Mouse (Mus musculus): ENCODE results near the gene Pax7.

The Pax7 gene

DNA sequence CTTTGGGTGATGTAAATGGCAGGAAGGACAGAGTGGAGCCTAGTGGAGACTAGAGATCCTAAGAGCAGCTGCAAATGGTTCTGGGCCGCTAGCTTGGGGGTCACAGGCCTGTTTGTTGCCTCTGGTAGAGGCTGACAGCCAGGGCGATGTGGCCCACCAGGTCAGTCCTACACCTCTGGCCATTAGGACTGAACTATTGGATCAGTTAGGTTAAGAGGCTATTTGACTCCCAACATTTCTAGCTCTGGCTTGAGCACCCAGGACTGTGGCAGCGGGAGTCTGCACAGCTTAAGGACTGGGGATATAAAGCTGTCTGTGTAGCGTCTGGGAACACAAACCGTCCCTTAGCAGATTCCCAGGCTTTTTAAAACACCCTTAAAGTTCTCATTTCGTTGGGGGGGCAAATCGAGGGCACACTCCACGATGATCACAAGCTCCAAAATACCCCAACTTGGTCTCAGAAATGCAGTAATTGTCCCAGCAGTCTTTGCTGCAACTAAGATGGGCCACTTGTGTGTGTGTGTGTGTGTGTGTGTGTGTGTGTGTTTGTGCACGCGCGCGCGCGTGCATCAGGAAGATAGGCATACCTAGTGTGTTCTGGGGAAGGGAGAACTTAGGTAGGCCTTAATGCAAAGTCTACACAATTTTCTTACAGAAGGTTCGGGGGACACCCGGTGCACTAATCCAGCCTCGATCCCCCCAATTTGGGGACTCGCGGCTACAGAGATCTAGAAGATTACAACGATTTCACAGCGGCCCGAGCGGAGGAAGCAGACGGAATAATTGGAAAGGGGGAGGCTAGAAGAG is 2.5 kb downstream of the Pax7 start:
- WGBS: 7% methylated on average over 24 of the region's 24 CpGs

DNA sequence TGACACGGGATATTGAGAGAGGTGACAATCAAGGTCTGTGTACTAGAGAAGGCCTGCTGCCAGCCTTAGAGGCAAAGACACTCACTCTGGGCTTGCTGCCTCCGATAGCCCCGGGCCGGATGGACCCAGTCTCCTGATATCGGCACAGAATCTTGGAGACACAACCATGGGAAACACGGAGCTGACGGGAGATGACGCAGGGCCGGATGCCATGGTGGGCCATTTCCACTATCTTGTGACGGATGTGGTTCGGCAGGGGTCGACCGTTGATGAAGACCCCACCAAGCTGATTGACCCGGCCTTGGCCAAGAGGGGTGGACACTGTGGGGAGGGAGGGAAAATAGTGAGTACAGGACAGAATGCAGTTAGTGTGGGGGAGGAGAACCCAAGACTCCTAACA is 3.3 kb downstream of the Pax7 start:
- 6% methylated on average over 14 of the region's 14 CpGs for WGBS

DNA sequence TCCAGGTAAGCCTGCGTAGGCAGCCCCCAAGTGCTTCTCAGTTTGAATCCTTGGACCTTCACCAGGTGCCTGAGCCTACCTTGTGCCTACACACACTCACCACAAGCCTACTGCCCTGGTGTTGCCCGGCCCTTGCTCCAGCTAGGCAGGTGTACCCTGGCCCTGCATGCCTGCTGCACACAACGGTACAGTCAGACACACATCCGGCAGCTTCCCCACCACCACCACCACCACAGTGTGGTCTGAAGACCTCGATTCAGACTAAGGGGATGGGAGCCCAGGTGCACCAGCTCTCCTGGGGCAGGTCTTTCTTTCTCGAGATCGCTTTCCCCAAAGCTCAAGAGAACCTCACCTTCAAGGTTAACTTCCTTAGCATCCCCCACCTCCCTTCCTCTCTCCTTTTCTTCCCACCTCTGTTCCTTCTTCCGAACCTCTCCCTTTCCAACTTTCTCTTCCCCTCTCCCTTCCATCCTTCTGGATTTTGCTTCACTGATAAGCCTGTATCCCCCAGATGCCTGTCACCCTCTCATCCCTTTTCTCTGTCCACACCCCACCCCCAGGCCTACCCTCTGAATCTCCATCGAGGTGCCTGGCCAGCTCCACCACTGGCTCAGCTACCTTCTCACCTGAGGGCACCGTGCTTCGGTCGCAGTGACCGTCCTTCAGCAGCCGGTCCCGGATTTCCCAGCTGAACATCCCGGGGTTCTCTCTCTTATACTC is 4.3 kb downstream of the Pax7 start:
- WGBS: 8% methylated on average over 16 of the region's 16 CpGs

DNA sequence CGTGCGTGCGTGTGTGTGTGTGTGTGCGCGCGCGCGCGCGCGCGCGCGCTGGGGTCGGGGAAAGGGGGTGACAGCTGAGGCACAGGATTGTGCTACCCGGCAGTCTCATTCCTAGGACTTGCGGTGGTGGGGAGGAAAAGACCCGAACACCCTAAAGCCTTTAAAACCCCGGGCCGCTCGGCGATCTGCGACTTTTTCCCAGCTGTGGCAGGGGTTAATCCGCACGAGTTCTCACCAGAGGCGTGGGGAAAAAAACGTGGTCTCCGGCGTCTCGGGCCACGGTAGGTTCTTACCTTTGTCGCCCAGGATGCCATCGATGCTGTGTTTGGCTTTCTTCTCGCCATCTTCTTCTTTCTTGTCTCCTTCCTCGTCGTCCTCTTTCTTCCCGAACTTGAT is 5.0 kb downstream of the Pax7 start:
- WGBS: 2% methylated on average over 37 of the region's 37 CpGs

DNA sequence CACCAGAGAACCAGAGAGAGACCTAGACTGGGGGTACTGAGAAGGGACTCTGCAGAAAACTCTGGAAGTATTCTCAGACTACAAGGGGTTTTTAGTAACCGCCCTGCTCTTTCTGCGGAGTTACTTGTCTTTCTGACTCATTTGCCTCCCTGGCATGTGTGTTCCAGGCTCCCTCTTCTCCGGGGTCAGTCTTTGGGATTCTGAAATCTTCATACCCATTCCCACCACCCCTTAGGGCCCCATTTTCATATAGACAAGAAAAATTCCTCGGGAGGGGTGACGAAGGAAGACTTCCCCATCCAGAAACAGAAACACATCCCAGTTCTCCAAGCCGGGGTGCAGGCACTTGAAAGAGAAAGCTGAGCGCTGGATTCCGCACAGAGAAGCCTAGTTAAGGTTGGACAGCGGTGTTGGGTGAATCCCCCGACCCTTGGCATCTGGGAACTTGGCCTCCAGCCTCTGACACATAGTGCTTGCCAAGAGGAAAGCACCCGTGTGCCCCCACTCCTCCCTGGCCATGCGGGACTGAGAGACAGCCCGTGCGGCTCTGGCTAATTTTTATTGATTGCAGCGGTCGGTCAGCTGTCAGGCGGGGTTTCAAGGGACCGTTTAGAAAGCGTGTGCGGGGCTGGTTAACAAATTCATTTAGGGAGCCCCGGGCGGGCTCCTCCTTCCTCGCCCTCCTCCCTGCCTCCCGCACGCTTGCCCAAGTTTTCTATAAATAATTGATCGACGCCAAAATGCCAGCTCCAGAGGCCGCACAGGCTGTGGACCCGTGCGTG is 5.6 kb downstream of the Pax7 start:
- WGBS: 9% methylated on average over 30 of the region's 30 CpGs

DNA sequence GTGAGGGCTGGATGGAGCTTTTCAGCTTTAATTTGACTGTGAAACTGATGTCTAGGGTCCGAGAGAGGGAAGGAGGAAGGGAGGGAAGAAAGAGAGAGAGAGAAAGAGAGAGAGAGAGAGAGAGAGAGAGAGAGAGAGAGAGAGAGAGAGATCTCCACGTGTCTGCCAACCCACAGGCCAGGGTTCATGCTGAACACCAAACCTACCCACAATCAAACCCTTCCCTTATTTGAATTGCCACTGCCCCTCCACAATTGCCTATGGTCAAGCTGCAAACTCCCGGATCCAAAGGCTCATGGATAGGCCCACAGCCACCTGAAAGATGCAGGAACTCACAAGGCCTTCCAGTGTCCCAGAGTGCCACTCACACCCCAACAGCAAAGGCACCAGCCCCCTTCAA is 7.1 kb downstream of the Pax7 start:
- 27% methylated on average over 3 of the region's 3 CpGs for WGBS

DNA sequence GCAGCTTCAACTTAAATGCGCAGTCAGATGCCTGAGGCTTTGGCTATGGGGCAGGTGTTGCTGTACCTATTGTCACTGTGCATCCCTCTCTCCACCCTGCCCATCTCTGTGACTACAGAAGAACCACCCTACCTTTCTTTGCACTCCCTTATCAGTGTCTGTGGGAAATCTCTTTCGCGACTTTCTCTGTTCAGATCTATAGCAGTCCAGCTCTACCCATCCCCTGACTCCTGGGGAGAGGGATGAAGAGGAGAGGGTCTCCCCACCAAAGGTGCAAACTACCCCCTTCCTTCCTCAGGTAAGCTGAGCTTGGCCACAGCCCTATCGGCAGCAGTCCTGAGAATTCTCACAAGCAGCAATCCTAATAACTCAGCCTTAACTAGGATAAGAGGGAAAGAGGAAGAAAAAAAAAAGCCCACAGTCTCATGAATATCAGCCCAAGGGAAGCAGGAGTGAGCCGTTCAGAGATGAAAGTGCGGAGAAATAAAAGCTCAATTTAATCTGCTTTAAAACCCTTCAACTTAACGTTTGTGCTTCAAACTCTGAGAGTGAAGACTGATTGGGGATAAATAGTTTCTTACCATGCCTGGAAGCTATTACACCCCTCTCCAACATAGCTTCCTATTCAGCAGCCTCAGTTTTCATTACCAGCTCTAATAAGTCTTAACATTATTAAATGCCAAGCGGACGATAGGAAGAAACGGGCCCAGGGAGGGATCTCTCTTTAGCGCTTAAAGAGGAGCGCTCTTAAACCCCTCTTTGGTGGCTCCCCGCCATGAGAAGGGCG is 7.8 kb downstream of the Pax7 start:
- 9% methylated on average over 14 of the region's 14 CpGs for WGBS

DNA sequence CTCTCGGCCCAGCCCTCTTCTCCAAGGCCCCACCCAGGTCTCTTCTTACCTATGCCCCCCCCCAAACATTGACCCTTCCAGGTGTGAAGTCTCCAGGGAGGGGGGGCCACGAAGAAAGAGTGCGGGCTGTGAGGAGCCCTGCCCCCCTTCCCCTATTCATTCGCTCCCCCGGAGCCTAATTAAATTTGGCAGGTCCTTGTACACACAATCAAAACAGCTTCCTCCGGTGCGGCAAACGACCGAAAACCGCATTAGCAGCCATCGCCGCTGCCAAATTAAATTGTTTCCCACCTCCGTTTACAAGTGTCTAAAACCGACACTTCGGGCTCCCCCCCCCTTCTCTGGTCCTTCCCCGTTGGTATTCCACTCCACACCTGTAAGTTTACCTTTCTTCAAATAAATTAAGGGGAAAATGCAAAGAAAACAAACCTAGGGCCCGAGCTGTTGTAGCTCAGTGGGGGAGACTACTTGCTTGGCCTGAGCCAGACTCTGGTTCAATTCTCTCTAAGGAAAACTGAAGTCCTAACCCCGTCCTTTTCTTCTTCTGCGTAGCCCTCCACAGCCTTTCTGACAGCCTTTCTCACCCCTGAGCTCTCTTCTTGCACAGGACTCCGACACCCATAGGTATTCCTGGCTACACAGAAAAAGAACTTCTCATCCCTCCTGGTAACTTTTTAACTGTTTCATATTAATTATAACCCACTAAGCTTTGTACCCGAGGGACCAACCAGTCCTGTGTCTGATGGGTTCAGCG is 8.6 kb downstream of the Pax7 start:
- WGBS: 4% methylated on average over 22 of the region's 22 CpGs

DNA sequence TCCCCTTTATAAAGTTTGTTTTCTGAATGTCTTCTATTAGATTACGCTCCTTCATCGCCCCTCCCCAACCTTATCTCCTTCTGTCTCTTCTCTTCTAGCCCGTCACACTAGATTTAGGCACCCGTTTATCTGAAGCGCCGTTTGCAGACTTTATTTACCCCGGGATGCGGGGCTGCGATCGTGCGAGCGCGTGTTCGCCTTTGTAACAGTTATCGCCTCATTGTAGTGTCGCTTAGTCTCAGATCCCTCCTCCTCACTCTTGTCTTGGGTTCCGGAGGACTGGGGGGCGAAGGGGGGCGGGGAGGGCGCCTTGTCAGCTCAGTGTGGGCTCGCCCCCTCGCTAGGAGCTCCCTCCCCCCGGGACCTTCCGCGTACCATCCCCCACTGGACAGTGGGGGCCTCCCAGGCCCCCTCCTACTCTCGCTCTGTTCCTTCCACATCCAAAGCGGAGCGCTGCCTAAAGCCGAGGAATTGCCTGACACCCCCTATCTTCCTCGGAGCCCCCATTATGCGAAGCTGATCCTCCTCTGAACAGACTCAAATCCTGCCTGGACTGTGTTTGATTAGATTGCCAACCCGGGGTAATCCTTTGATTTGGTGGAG is 9.4 kb downstream of the Pax7 start:
- WGBS: 3% methylated on average over 32 of the region's 32 CpGs

DNA sequence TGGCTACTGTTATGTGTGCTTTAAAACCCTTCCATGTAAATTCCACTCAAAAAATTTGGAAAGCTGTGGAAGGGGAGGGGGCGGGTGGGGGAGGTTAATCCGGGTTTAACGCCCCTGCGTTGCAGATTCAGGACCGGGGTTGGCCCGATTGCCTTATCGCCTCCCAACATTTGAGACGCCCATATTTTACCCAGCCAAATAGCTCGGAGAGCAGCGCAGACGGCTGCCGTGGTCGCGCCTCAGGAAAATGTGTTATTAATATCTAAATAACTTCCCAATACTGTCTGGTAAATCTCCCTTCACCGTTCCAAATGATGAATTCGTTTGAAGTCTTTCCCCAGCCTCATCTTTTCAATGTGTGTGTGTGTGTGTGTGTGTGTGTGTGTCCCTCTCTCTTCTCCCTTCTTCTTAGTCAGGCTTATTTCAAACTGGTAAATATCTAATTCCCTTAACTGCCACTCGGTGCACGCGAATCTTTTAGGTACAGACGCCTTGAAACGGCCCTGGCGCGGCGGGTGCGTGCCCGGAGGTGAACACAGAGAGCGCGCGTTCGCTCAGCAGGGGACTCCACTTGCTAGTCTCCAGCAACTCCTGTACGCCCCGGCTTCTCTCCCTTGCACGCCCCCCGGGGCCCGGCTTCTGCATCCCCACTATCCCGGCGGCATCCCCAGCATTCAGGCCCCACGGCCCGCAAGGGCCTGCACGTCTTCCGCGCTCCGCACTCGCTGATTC is 10.0 kb downstream of the Pax7 start:
- 4% methylated on average over 44 of the region's 44 CpGs for WGBS

DNA sequence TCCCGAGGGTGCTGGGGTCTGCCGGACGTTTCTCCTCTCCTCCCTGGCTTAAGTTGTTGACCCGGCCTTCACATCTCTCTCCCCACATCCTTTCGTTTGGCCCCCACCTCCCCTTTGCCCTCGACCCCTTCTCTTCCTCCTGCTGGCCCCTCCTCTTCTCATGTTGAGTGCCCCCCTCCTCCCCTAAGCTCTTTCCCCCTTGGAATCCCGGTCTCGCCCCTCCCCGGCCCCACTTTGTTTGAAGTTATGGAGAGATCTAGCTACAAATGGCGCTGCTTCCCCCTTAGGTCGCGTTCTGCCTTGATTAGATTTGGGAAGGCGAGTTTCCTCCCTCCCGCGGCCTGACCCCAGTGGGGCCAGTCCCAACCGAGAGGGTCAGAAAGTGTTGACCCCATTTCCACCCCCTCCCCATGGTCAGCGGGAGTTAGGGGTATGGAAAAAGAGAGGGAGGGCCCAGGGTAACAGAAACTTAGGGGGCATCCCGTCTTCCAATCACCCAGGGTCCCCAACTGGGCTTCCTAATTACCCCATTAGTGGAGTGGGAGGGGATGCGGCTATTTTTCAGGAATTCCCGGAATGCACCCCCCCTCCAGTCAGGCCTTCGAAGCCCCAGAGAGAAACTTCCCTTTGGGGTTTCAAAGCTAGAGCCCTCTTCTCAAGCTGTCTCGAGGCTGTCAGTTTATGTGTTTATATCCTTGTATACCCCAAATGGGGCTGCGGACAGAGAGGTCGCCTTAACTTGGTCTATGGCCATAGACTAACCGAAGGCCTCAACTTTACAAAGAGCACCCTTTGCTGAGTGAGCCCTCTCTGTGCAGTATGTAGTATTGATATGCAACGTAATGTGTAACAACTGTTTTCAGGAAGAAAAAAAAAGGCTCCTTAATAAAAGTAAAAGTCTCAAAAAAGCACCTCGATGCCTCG is 10.9 kb downstream of the Pax7 start:
- WGBS: 7% methylated on average over 28 of the region's 28 CpGs

DNA sequence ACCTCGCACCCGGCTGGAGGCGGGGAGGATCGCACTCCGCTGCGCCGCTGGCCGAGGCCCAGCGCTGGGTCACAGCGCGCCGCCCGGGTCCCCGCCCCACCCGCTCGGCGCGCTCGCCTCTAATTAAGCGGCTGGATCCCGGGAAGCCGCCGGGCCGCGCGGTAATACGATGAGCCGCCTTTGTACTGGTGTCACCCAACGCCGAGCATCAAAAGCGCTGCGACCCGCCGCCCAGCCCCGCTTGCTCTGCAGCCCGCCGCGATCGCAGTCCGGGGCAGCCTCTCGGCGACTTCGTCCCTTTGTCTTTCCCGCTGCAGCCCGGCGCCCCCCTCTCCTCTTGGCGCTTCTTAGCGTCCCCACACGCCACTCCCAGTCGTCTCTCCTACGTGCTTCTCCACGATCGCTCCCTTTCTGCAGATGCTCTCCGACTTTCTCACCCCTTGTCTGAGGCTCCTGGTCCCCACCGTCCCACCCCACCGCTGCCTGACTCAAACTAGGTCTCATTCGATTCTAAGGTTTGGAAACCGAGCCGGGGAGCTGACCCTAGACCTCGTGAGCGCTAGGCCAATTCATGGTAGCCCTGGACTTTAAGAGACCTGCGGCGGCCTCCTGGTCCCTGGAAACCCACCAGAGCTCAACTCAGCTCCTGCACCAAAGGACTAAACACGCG is 11.7 kb downstream of the Pax7 start:
- WGBS: 2% methylated on average over 65 of the region's 65 CpGs

DNA sequence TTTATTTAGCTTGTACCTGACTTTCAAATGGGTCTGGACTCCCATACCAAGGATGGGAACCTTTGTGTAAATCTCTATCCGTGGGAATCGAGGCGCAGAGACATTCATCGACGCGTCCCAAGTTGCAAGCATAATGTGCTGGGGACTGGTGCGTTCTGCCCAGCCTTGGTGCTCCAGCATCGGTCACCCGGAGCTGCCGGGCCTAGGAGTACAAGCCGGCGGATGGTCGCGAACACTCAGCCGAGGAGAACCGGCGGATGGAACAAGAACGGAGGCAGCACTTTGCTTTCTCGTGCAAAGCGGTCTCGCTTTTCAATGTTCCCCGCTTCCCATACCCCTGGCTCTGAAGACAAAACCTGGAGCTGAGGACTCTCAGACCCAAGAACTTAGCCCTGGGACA is 12.3 kb downstream of the Pax7 start:
- WGBS: 6% methylated on average over 22 of the region's 22 CpGs

DNA sequence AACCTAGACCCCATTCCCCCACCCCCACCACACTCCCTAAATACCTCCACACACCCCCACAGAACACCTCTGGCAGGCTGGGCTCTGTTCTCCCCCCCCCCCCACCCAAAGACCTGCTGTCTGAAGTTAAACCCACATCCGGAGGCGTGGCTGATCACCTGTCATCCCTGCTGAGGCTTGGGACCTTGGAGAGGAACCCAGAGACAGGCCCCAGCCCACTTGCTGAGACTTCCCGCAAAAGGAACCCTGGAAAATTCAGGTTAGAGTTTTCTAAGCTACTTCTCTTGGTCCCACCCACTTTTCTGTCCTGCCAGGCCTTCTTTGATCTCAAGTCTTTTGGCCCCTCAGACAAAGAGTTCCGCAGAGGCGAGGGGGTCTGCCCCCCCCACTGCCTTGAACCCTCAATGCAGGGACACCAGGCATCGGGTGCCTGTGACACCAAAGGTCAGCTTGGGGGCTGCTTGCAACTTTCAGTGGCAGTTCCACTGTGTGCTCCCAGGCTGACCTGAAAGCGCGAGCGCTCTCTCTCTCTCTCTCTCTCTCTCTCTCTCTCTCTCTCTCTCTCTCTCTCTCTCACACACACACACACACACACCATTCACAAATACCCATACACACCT is 13.8 kb downstream of the Pax7 start:
- 31% methylated on average over 9 of the region's 9 CpGs for WGBS

DNA sequence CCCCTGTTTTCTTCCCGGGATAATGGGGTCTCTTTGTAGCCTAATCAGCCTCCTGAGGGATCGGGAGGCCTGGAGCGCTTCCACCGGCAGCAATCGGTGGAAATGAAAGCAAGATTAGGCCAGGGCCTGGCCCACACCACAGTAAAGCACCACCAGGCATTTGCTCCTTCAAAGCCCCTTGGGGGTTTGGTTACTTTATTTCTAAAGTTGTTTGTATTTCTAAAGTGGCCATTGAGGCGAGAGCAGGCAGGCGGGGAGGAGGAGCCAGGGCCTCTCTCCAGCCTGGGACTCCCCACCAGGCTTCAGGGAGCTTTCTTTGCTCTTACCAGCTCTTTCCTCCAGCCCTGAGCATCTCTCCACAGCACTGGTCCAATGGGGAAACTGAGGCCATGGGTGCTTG is 15.2 kb downstream of the Pax7 start:
- 39% methylated on average over 7 of the region's 7 CpGs for WGBS

DNA sequence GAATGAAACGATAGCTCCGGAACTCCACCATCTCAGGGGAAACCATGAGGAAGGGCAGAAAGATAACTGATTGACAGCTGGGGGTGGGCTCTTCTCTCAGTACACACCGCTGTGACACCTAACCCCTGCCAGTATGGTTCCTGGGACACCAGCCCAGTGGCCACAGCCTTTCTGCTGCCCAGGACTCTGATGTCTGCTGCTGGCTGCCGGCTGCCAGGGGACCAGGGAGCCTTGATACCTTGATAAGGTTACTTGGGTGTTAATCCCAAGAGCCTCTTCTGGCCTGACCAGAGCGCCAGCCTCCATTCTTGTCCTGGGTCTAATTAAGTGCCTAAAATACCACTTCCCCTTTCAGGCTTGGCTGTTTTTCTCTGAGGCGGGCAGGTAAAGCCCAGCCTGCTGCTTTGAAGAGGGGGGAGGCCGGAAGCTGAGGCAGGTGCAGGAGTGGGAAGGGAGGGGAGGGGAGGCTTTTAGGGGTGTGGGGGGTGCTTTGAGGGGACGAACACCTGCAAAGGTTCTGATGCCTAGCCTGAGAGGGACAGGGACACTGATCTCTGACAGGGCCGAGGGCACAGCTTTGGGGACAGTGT is 19.9 kb downstream of the Pax7 start:
- WGBS: 62% methylated on average over 9 of the region's 9 CpGs

DNA sequence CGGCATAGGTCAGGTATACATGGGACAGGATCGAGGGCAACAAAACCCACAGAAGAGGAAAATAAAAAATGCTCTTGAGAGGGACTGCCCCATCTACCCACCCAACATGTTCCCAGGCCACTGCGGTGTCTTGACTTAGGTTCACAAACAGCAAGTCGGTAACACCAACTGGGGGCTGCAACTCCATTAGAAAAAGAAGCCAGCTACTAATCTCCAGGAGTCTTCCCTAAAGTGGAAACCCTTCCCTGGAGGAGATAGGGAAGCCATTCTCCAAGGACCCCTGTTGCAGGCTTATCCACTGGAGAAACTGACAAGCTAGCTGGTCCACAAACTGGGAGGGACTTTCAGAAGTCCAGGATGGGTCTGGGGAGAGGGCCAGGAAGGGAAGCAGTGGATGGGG is 21.4 kb downstream of the Pax7 start:
- WGBS: 77% methylated on average over 4 of the region's 4 CpGs

Data from cerebral cortex, adult 2 months (tissue).